Mouse (Mus musculus) liver, adult 2 months (tissue): ENCODE data around the gene Vezf1. TPM values are rescaled to one million over a fixed set of nuclear protein-coding genes. Genes with fewer than 3 reads are reported as not detected.

Source experiments
- DNase-seq: peaks from one replicate; pipeline ENCODE4 v3.0.0-alpha.2; 2011; ENCODE audit warnings: low read depth, low spot score; ENCODE audit errors: extremely low read depth
- H3K27ac ChIP-seq: fragments of 200-500 bp; replicated peaks from 2 replicates; pipeline ENCODE4 v1.5.1; 2012; ENCODE audit warnings: low read depth, mild to moderate bottlenecking, control low read depth, inconsistent platforms, low read length; ENCODE audit not compliant: insufficient read depth
- H3K27me3 ChIP-seq: fragments of 200-500 bp; 2 replicates; pipeline ENCODE4 v1.6.1; 2012; ENCODE audit warnings: mild to moderate bottlenecking, moderate library complexity, low read length, inconsistent platforms; ENCODE audit not compliant: control insufficient read depth, insufficient read depth
- H3K36me3 ChIP-seq: fragments of 200-500 bp; 2 replicates; pipeline ENCODE4 v1.6.1; 2012; ENCODE audit warnings: low read length, inconsistent platforms; ENCODE audit not compliant: control insufficient read depth, insufficient read depth
- H3K4me1 ChIP-seq: fragments of 200-500 bp; 2 replicates; pipeline ENCODE4 v1.6.1; 2011; ENCODE audit warnings: low read length; ENCODE audit not compliant: control insufficient read depth, insufficient read depth
- H3K4me3 ChIP-seq: fragments of 200-500 bp; 2 replicates; pipeline ENCODE4 v1.5.1; 2011; ENCODE audit warnings: low read depth, mild to moderate bottlenecking, control low read depth, low read length, moderate library complexity; ENCODE audit not compliant: insufficient read depth
- H3K79me2 ChIP-seq: fragments of 200-500 bp; 2 replicates; pipeline ENCODE4 v1.6.1; 2012; ENCODE audit warnings: inconsistent platforms, mild to moderate bottlenecking, low read length, moderate library complexity; ENCODE audit not compliant: control insufficient read depth, insufficient read depth
- H3K9ac ChIP-seq: fragments of 200-500 bp; 2 replicates; pipeline ENCODE4 v1.6.1; 2012; ENCODE audit warnings: low read depth, mild to moderate bottlenecking, control low read depth, inconsistent platforms, low read length
- CTCF ChIP-seq: fragments of 200-500 bp; IDR thresholded peaks from 2 replicates; pipeline ENCODE4 v1.5.1; 2011; ENCODE audit warnings: low read depth, low read length, control low read depth
- POLR2A ChIP-seq: fragments of 200-500 bp; IDR thresholded peaks from 2 replicates; pipeline ENCODE4 v1.6.1; 2011; ENCODE audit warnings: low read length, control low read depth; ENCODE audit not compliant: insufficient read depth; ENCODE audit errors: extremely low read depth
- WGBS: fragments of 180-500 bp; shearing (Covaris S2); methylation state at CpG from one replicate; pipeline ENCODE4 v1.1.7; 2018; 5-methylcytosine and 5-hydroxymethylcytosine counted together
- polyA plus RNA-seq: library from polyadenylated mRNA; depleted of rRNA; stranded (reverse); fragments of >200 nt; gene quantifications from 2 replicates; pipeline ENCODE4 v1.2.3, GENCODE M21; 2012
- total RNA-seq: library from RNA; depleted of rRNA; stranded (reverse); fragments of >200 nt; gene quantifications from 2 replicates; pipeline ENCODE4 v1.2.3, GENCODE M21; 2014

Gene Vezf1
- total and polyA plus RNA-seq, 2 experiments, result 3.6 to 5.8 TPM

- H3K4me3 ChIP-seq, result no peak overlapping the region
- no peaks in the 10 kb centered on the region for H3K36me3 ChIP-seq
- H3K79me2 ChIP-seq, result no peaks in the 10 kb centered on the region
- no peaks in the 10 kb centered on the region for H3K4me1 ChIP-seq
- TF ChIP-seq CTCF, result no peak
- no peak for TF ChIP-seq POLR2A
- no peak overlapping the region for H3K27ac ChIP-seq
- H3K9ac ChIP-seq, result no peak overlapping the region
- no peak for DNase-seq
- H3K27me3 ChIP-seq, result no peaks in the 10 kb centered on the region
- 45% methylated on average over 6 of the region's 6 CpGs for WGBS
These were observed 55.7 kb downstream of the Vezf1 start for GRCm38 (mm10) chr11:88123731-88124130.

GRCm38 (mm10) chr11:88125483-88125882 is 57.4 kb downstream of the Vezf1 start:
- no peak overlapping the region for H3K9ac ChIP-seq
- H3K79me2 ChIP-seq, result no peaks in the 10 kb centered on the region
- H3K36me3 ChIP-seq, result no peaks in the 10 kb centered on the region
- DNase-seq, result no peak
- TF ChIP-seq CTCF (no peak), POLR2A (no peak)
- H3K4me3 ChIP-seq, result no peak overlapping the region
- WGBS, result 88% methylated on average over 7 of the region's 7 CpGs
- no peaks in the 10 kb centered on the region for H3K4me1 ChIP-seq
- H3K27ac ChIP-seq, result no peak overlapping the region
- H3K27me3 ChIP-seq, result no peaks in the 10 kb centered on the region

- TF ChIP-seq CTCF, result no peak
- no peak for TF ChIP-seq POLR2A
- H3K4me1 ChIP-seq, result no peaks in the 10 kb centered on the region
- no peak overlapping the region for H3K9ac ChIP-seq
- no peaks in the 10 kb centered on the region for H3K36me3 ChIP-seq
- H3K27ac ChIP-seq, result no peak overlapping the region
- no peaks in the 10 kb centered on the region for H3K27me3 ChIP-seq
- no peak for DNase-seq
- no peaks in the 10 kb centered on the region for H3K79me2 ChIP-seq
- WGBS, result 87% methylated on average over 5 of the region's 5 CpGs
- no peak overlapping the region for H3K4me3 ChIP-seq
These were observed 58.3 kb downstream of the Vezf1 start for GRCm38 (mm10) chr11:88126306-88126793.

- no peak overlapping the region for H3K9ac ChIP-seq
- no peaks in the 10 kb centered on the region for H3K27me3 ChIP-seq
- H3K4me3 ChIP-seq, result no peak overlapping the region
- H3K79me2 ChIP-seq, result no peaks in the 10 kb centered on the region
- DNase-seq, result no peak
- TF ChIP-seq CTCF, result no peak
- TF ChIP-seq POLR2A, result no peak
- no peak overlapping the region for H3K27ac ChIP-seq
- 89% methylated on average over 9 of the region's 9 CpGs for WGBS
- no peaks in the 10 kb centered on the region; the same call in 1 of the 2 replicates for H3K4me1 ChIP-seq
- no peaks in the 10 kb centered on the region for H3K36me3 ChIP-seq
These were observed 60.4 kb downstream of the Vezf1 start for GRCm38 (mm10) chr11:88128461-88128860.

GRCm38 (mm10) chr11:88129281-88129680 is 61.2 kb downstream of the Vezf1 start:
- Histone ChIP-seq H3K36me3 (no peaks in the 10 kb centered on the region), H3K9ac (no peak overlapping the region), H3K4me1 (no peaks in the 10 kb centered on the region; the same call in 1 of the 2 replicates), H3K79me2 (no peaks in the 10 kb centered on the region), H3K27ac (no peak overlapping the region), H3K27me3 (no peaks in the 10 kb centered on the region), H3K4me3 (no peak overlapping the region)
- no peak for DNase-seq
- TF ChIP-seq CTCF, result no peak
- no peak for TF ChIP-seq POLR2A
- 95% methylated on average over 3 of the region's 3 CpGs for WGBS

DNA sequence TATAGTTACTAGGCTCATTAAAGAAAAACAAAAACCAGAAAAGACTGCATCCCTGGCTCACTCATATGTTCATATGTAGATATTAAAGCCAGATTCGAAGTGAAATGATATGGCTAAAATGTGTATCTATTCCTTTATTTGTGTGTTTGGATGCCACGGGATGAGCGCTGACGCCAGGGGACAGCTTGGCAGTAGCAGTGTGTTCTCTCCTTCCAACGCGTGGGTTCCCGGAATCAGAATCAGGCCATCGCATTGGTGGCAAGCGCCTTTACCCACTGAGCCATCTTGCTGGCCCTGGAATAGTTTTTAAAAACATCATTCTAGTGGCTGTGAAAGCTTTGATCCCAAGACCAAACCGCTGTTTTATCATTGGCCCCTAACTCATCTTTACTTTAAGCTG is 61.9 kb downstream of the Vezf1 start:
- Histone ChIP-seq H3K9ac (no peak overlapping the region), H3K4me3 (no peak overlapping the region), H3K4me1 (no peaks in the 10 kb centered on the region; the same call in 1 of the 2 replicates), H3K79me2 (no peaks in the 10 kb centered on the region), H3K27me3 (no peaks in the 10 kb centered on the region), H3K36me3 (no peaks in the 10 kb centered on the region), H3K27ac (no peak overlapping the region)
- WGBS, result 95% methylated on average over 10 of the region's 10 CpGs
- no peak for DNase-seq
- TF ChIP-seq CTCF, result no peak
- no peak for TF ChIP-seq POLR2A
